Comparison of ENCODE assay signal across 9 mouse cellular contexts in the genomic region with DNA sequence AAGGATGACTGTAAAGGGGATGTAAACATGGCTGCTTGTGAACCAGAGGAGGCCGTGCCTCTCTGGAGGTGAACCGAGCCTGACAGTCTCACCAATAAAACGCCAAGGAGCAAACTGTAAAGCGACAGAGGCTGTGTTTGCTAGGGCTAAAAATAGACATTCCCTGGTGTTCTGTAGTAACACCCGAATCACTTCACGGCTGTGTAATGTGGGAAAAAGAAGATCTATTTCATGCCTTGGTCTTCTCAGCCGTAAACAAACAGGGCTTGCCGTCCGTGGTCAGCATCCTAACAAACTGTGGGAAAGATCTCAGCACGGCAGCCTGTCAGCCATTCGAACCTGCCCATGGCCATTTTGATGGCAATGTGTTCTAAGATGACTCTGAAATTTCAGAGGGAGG.
A peak's percentile ranks its signal among the peaks of the same experiment; 100 is the strongest.
DNase-seq lines count a peak whose midpoint lies in the region; ATAC-seq lines count a peak whose summit lies in the region.
"Had no signal": no experiment of that assay in that cellular context is flagged by ENCODE, and none has a peak within 500 bp of the region (broad histone marks: within the 10 kb centered on the region; RNA-seq: fewer than 3 reads in every experiment).

No protein-coding gene starts in this region.

- no peak for ATAC-seq in forebrain, embryonic 14.5 days
- no peak for ATAC-seq in forebrain, embryonic 15.5 days (replicated peaks)
- ATAC-seq in hindbrain, embryonic 11.5 days (ENCODE audit: low FRiP score): no peak
- no peak for ATAC-seq in hindbrain, embryonic 15.5 days (ENCODE audit: low FRiP score, low read depth)
- no peak for ATAC-seq in midbrain, embryonic 15.5 days (replicated peaks)

- H3K27me3 ChIP-seq in forebrain, embryonic 14.5 days (replicated peaks; ENCODE audit: control insufficient read depth, insufficient read depth, low read length): no peaks in the 10 kb centered on the region
- H3K27me3 ChIP-seq in forebrain, embryonic 15.5 days: no peaks in the 10 kb centered on the region
- H3K27me3 ChIP-seq in hindbrain, embryonic 10.5 days (ENCODE audit: insufficient read depth, poor library complexity, severe bottlenecking): peaks cover 15% of the 10 kb centered on the region; the same call in 1 of the 2 replicates
- H3K27me3 ChIP-seq in hindbrain, embryonic 11.5 days (ENCODE audit: control insufficient read depth, insufficient read depth, low read length): no peaks in the 10 kb centered on the region
- H3K27me3 ChIP-seq in hindbrain, embryonic 15.5 days: no peaks in the 10 kb centered on the region
- H3K27me3 ChIP-seq in midbrain, embryonic 15.5 days (replicated peaks): no peaks in the 10 kb centered on the region

- H3K4me1 ChIP-seq in forebrain, embryonic 14.5 days (ENCODE audit: control insufficient read depth, insufficient read depth, low read length): peaks cover 5% of the 10 kb centered on the region; the same call in 1 of the 2 replicates
- H3K4me1 ChIP-seq in forebrain, embryonic 15.5 days: peaks cover 27% of the 10 kb centered on the region
- peaks cover 76% of the 10 kb centered on the region for H3K4me1 ChIP-seq in hindbrain, embryonic 10.5 days (replicated peaks)
- no peaks in the 10 kb centered on the region; the same call in 1 of the 2 replicates for H3K4me1 ChIP-seq in hindbrain, embryonic 11.5 days (replicated peaks; ENCODE audit: control insufficient read depth, insufficient read depth, low read length)
- peaks cover 22% of the 10 kb centered on the region for H3K4me1 ChIP-seq in hindbrain, embryonic 15.5 days (replicated peaks)
- peaks cover 11% of the 10 kb centered on the region; the same call in 1 of the 2 replicates for H3K4me1 ChIP-seq in midbrain, embryonic 15.5 days

- no peak overlapping the region for H3K4me3 ChIP-seq in forebrain, embryonic 14.5 days (ENCODE audit: low read depth, low read length)
- H3K4me3 ChIP-seq in forebrain, embryonic 15.5 days: no peak overlapping the region
- H3K4me3 ChIP-seq in hindbrain, embryonic 10.5 days: no peak overlapping the region
- H3K4me3 ChIP-seq in hindbrain, embryonic 11.5 days (ENCODE audit: low read depth, low read length): no peak overlapping the region
- H3K4me3 ChIP-seq in hindbrain, embryonic 15.5 days: no peak overlapping the region
- no peak overlapping the region for H3K4me3 ChIP-seq in midbrain, embryonic 15.5 days
- H3K4me3 ChIP-seq: midbrain, embryonic 12.5 days had no signal

- no peak overlapping the region for H3K4me2 ChIP-seq in forebrain, embryonic 14.5 days (ENCODE audit: low read length)
- no peak overlapping the region for H3K4me2 ChIP-seq in forebrain, embryonic 15.5 days (replicated peaks)
- H3K4me2 ChIP-seq in hindbrain, embryonic 11.5 days (replicated peaks; ENCODE audit: low read depth, low read length): no peak overlapping the region
- no peak overlapping the region for H3K4me2 ChIP-seq in hindbrain, embryonic 15.5 days
- H3K4me2 ChIP-seq in midbrain, embryonic 15.5 days: no peak overlapping the region
- H3K4me2 ChIP-seq: midbrain, embryonic 12.5 days had no signal

- H3K27ac ChIP-seq in forebrain, embryonic 14.5 days (ENCODE audit: low read depth, low read length): 0 out of 2 replicates have a peak overlapping the region, but pooled peaks have one; percentile 1
- H3K27ac ChIP-seq in forebrain, embryonic 15.5 days (replicated peaks): no peak overlapping the region
- 0 out of 2 replicates have a peak overlapping the region, but pooled peaks have one; percentile 0 for H3K27ac ChIP-seq in hindbrain, embryonic 10.5 days
- no peak overlapping the region for H3K27ac ChIP-seq in hindbrain, embryonic 11.5 days (ENCODE audit: low read depth, low read length)
- peak overlapping the region; percentile 67 for H3K27ac ChIP-seq in hindbrain, embryonic 15.5 days (replicated peaks)
- H3K27ac ChIP-seq in midbrain, embryonic 15.5 days: peak overlapping the region; percentile 35
- H3K27ac ChIP-seq: midbrain, embryonic 12.5 days had no signal

- H3K36me3 ChIP-seq in forebrain, embryonic 14.5 days (ENCODE audit: control insufficient read depth, insufficient read depth, low read length): no peaks in the 10 kb centered on the region
- H3K36me3 ChIP-seq in forebrain, embryonic 15.5 days: no peaks in the 10 kb centered on the region
- no peaks in the 10 kb centered on the region for H3K36me3 ChIP-seq in hindbrain, embryonic 10.5 days
- H3K36me3 ChIP-seq in hindbrain, embryonic 11.5 days (ENCODE audit: control insufficient read depth, insufficient read depth, low read length): no peaks in the 10 kb centered on the region
- no peaks in the 10 kb centered on the region for H3K36me3 ChIP-seq in hindbrain, embryonic 15.5 days
- H3K36me3 ChIP-seq in midbrain, embryonic 15.5 days (replicated peaks): no peaks in the 10 kb centered on the region
- H3K36me3 ChIP-seq: midbrain, embryonic 12.5 days had no signal

- H3K9ac ChIP-seq in forebrain, embryonic 14.5 days (ENCODE audit: low read length): no peak overlapping the region
- H3K9ac ChIP-seq in forebrain, embryonic 15.5 days (replicated peaks): no peak overlapping the region
- H3K9ac ChIP-seq in hindbrain, embryonic 11.5 days (ENCODE audit: low read depth, low read length): no peak overlapping the region
- H3K9ac ChIP-seq in hindbrain, embryonic 15.5 days: no peak overlapping the region
- no peak overlapping the region for H3K9ac ChIP-seq in midbrain, embryonic 15.5 days
- H3K9ac ChIP-seq: midbrain, embryonic 12.5 days had no signal

- DNase-seq in forebrain, embryonic 14.5 days (ENCODE audit: low spot score): no peak
- DNase-seq in hindbrain, embryonic 10.5 days (ENCODE audit: low spot score): no peak
- DNase-seq in hindbrain, embryonic 11.5 days (ENCODE audit: low spot score): no peak
- DNase-seq in embryo, embryonic 10.5 days (ENCODE audit: low spot score): no peak
- DNase-seq in spleen, adult 18-20 months: no peak

- 73% methylated on average over 11 of the region's 11 CpGs for WGBS in forebrain, embryonic 14.5 days
- 69% methylated on average over 11 of the region's 11 CpGs for WGBS in forebrain, embryonic 15.5 days
- 76% methylated on average over 11 of the region's 11 CpGs for WGBS in hindbrain, embryonic 10.5 days
- 81% methylated on average over 11 of the region's 11 CpGs for WGBS in hindbrain, embryonic 11.5 days
- 56% methylated on average over 11 of the region's 11 CpGs for WGBS in hindbrain, embryonic 15.5 days
- 68% methylated on average over 11 of the region's 11 CpGs for WGBS in midbrain, embryonic 15.5 days

- no peaks in the 10 kb centered on the region for H3K9me3 ChIP-seq in forebrain, embryonic 14.5 days (replicated peaks; ENCODE audit: control insufficient read depth, low read length)
- no peaks in the 10 kb centered on the region for H3K9me3 ChIP-seq in forebrain, embryonic 15.5 days
- H3K9me3 ChIP-seq in hindbrain, embryonic 10.5 days: no peaks in the 10 kb centered on the region
- H3K9me3 ChIP-seq in hindbrain, embryonic 11.5 days (ENCODE audit: control insufficient read depth, low read length): no peaks in the 10 kb centered on the region
- H3K9me3 ChIP-seq in hindbrain, embryonic 15.5 days: no peaks in the 10 kb centered on the region
- H3K9me3 ChIP-seq in midbrain, embryonic 15.5 days: no peaks in the 10 kb centered on the region
- H3K9me3 ChIP-seq: midbrain, embryonic 12.5 days had no signal

Comparison
In these comparisons a context has a peak if more than half of its experiments do, and no peak if none do; other contexts are left out.
1. H3K27ac ChIP-seq: peak in forebrain, embryonic 14.5 days (single experiment), hindbrain, embryonic 10.5 days (single experiment), hindbrain, embryonic 15.5 days (single experiment) and midbrain, embryonic 15.5 days (single experiment); none in forebrain, embryonic 15.5 days (single experiment) and hindbrain, embryonic 11.5 days (single experiment).